Mouse (Mus musculus): Measurements from ENCODE around the gene Tmprss9.
A peak's percentile ranks its signal among the peaks of the same experiment; 100 is the strongest.

Tmprss9 gene

GRCm38 (mm10) chr10:80842334-80842733 is 29.3 kb upstream of the Tmprss9 start:
- DNase-seq (ENCODE audit: extremely low spot score, low read depth, low spot score) = no peak

GRCm38 (mm10) chr10:80843087-80843930 is 28.3 kb upstream of the Tmprss9 start:
- no peak for DNase-seq (ENCODE audit: extremely low spot score, low read depth, low spot score)

GRCm38 (mm10) chr10:80843931-80844547 is 27.6 kb upstream of the Tmprss9 start, which contains the start of gene Lingo3:
TSS of gene Lingo3 (minus strand) at chr10:80844039.
- no peak for DNase-seq (ENCODE audit: extremely low spot score, low read depth, low spot score)

GRCm38 (mm10) chr10:80845055-80845693 is 26.5 kb upstream of the Tmprss9 start:
- DNase-seq (ENCODE audit: extremely low spot score, low read depth, low spot score) = no peak

- DNase-seq (ENCODE audit: extremely low spot score, low read depth, low spot score) = no peak
Observed at GRCm38 (mm10) chr10:80845732-80846131, 25.9 kb upstream of the Tmprss9 start.

- no peak for DNase-seq (ENCODE audit: extremely low spot score, low read depth, low spot score)
Observed at GRCm38 (mm10) chr10:80848571-80848970, 23.1 kb upstream of the Tmprss9 start.

GRCm38 (mm10) chr10:80854913-80855748 is 16.5 kb upstream of the Tmprss9 start, which contains the start of the genes Lsm7 and Sppl2b:
TSS of gene Lsm7 (minus strand) at chr10:80855209.
TSS of gene Sppl2b (plus strand) at chr10:80855275.
- peak; percentile 83 for DNase-seq (ENCODE audit: extremely low spot score, low read depth, low spot score)

GRCm38 (mm10) chr10:80855749-80856073 is 15.9 kb upstream of the Tmprss9 start:
- no peak for DNase-seq (ENCODE audit: extremely low spot score, low read depth, low spot score)

GRCm38 (mm10) chr10:80856267-80856666 is 15.4 kb upstream of the Tmprss9 start:
- no peak for DNase-seq (ENCODE audit: extremely low spot score, low read depth, low spot score)

- DNase-seq (ENCODE audit: extremely low spot score, low read depth, low spot score) = no peak
Observed at GRCm38 (mm10) chr10:80856908-80857307, 14.7 kb upstream of the Tmprss9 start.

GRCm38 (mm10) chr10:80857386-80857785 is 14.3 kb upstream of the Tmprss9 start:
- no peak for DNase-seq (ENCODE audit: extremely low spot score, low read depth, low spot score)

- no peak for DNase-seq (ENCODE audit: extremely low spot score, low read depth, low spot score)
Observed at GRCm38 (mm10) chr10:80857848-80858247, 13.8 kb upstream of the Tmprss9 start.

GRCm38 (mm10) chr10:80858350-80858935 is 13.2 kb upstream of the Tmprss9 start:
- no peak for DNase-seq (ENCODE audit: extremely low spot score, low read depth, low spot score)

- DNase-seq (ENCODE audit: extremely low spot score, low read depth, low spot score) = no peak
Observed at GRCm38 (mm10) chr10:80862305-80862704, 9.3 kb upstream of the Tmprss9 start.

GRCm38 (mm10) chr10:80864446-80864845 is 7.2 kb upstream of the Tmprss9 start:
- no peak for DNase-seq (ENCODE audit: extremely low spot score, low read depth, low spot score)

GRCm38 (mm10) chr10:80870993-80871392 is 655 bp upstream of the Tmprss9 start:
- no peak for DNase-seq (ENCODE audit: extremely low spot score, low read depth, low spot score)

GRCm38 (mm10) chr10:80874035-80874434 is 2.4 kb downstream of the Tmprss9 start:
- DNase-seq (ENCODE audit: extremely low spot score, low read depth, low spot score) = no peak

GRCm38 (mm10) chr10:80876028-80876427 is 4.4 kb downstream of the Tmprss9 start:
- peak; percentile 42 for DNase-seq (ENCODE audit: extremely low spot score, low read depth, low spot score)

- DNase-seq (ENCODE audit: extremely low spot score, low read depth, low spot score) = no peak
Observed at GRCm38 (mm10) chr10:80876594-80876993, 4.9 kb downstream of the Tmprss9 start.

GRCm38 (mm10) chr10:80880131-80880641 is 8.5 kb downstream of the Tmprss9 start:
- peak; percentile 35 for DNase-seq (ENCODE audit: extremely low spot score, low read depth, low spot score)

All from hindlimb bud, embryonic 11.5 days (tissue).